Mouse (Mus musculus) heart, embryonic 15.5 days (tissue): ENCODE measurements at regions not wholly inside any gene's neighbourhood (a gene's known extent, or its start where the extent isn't known, plus 50 kb on each side); places are given as distances from the start of the nearest gene placed in this dataset.

Source experiments
- ATAC-seq: fragments of 200-750 bp; cut with Nextera tagmentation; replicated peaks from 2 replicates; pipeline ENCODE4 v1.8.0; 2017; ENCODE audit warnings: low read depth, moderate TSS enrichment; ENCODE audit not compliant: insufficient number of reproducible peaks, insufficient read depth, low FRiP score
- H3K27ac ChIP-seq: fragments of 300-500 bp; sonication (generic); 2 replicates; pipeline ENCODE4 v1.5.1; 2015; ENCODE audit warnings: mild to moderate bottlenecking, inconsistent platforms
- H3K27me3 ChIP-seq: fragments of 300-500 bp; sonication (generic); 2 replicates; pipeline ENCODE4 v1.6.1; 2015; ENCODE audit warnings: inconsistent platforms
- H3K36me3 ChIP-seq: fragments of 300-500 bp; sonication (generic); 2 replicates; pipeline ENCODE4 v1.6.1; 2015; ENCODE audit warnings: mild to moderate bottlenecking, inconsistent platforms
- H3K4me1 ChIP-seq: fragments of 300-500 bp; sonication (generic); replicated peaks from 2 replicates; pipeline ENCODE4 v1.6.1; 2015; ENCODE audit warnings: inconsistent platforms
- H3K4me2 ChIP-seq: fragments of 300-500 bp; sonication (generic); 2 replicates; pipeline ENCODE4 v1.6.1; 2015; ENCODE audit warnings: inconsistent platforms, mild to moderate bottlenecking, moderate library complexity
- H3K4me3 ChIP-seq: fragments of 300-500 bp; sonication (generic); 2 replicates; pipeline ENCODE4 v1.5.1; 2015; ENCODE audit warnings: mild to moderate bottlenecking, inconsistent platforms
- H3K9ac ChIP-seq: fragments of 300-500 bp; sonication (generic); 2 replicates; pipeline ENCODE4 v1.6.1; 2015; ENCODE audit warnings: mild to moderate bottlenecking, inconsistent platforms
- H3K9me3 ChIP-seq: fragments of 300-500 bp; sonication (generic); replicated peaks from 2 replicates; pipeline ENCODE4 v1.6.1; 2016; ENCODE audit warnings: inconsistent platforms
- WGBS: fragments of 180-500 bp; shearing (Covaris S2); methylation state at CpG from one replicate; pipeline ENCODE4 v1.1.7; 2015; ENCODE audit warnings: mixed read lengths; 5-methylcytosine and 5-hydroxymethylcytosine counted together

DNA sequence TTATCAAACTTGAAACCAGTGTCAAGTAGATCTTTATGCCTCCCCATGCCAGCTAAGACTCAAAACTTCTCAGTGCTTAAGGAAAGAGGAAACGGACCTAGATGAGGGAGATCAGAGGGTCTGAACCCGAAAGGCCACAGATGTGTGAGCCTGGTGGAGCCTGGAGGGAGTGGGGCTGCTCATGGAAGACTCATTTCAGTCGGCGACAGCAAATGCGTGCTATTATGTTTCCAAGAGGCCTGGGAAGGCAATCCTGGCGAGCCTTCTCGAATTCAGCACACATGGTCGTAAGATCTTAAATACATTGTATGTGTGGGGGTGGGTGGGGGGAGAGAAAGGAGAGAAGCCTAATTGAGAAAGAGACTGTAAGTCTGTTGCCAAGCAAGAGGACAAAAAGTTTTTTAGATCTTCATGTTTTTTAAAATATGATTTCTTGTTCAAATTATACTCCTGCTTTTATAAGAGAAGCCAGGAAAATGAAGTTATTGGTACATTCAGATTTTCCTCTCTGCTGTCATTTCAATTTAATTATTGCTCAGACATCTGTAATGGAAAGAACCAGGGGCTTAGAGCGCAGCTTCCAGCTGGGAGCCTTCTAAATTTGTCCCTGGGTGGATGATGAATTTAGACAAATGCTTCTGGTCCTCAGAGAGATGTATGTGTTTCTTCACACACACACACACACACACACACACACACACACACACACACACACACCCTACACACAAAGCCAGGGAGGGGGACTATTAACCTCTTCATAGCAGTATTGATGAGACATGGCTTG, 153.5 kb upstream of the Gas1 start:
- Histone ChIP-seq H3K4me3 (no peak overlapping the region), H3K27ac (no peak overlapping the region), H3K4me1 (no peaks in the 10 kb centered on the region), H3K9me3 (no peaks in the 10 kb centered on the region), H3K9ac (no peak overlapping the region), H3K27me3 (no peaks in the 10 kb centered on the region), H3K36me3 (no peaks in the 10 kb centered on the region), H3K4me2 (no peak overlapping the region)
- ATAC-seq: no peak
- 67% methylated on average over 9 of the region's 9 CpGs for WGBS

DNA sequence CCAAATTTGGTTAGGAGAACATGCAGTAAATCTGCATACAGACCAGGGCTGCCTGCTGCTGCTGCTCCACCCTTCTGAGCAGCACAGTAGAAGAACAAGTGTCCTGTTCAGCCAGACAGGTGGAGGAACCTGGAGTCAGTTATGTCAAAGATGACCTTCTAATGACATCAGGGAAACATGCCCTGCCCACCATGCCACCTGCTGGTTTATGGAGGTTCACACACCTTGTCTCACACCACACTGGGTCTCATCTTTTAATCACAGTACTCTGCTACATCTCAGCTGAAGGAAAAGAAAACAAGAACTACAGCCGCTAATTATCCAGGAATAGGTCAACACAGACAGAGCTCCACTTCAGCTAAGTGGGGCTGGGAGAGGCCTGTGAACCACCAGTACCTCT, 159.0 kb upstream of the Gas1 start:
- no peak overlapping the region for H3K9ac ChIP-seq
- ATAC-seq: no peak
- no peaks in the 10 kb centered on the region for H3K27me3 ChIP-seq
- H3K9me3 ChIP-seq: no peaks in the 10 kb centered on the region
- no peak overlapping the region for H3K4me3 ChIP-seq
- peaks cover 8% of the 10 kb centered on the region for H3K4me1 ChIP-seq
- no peak overlapping the region for H3K27ac ChIP-seq
- no peak overlapping the region for H3K4me2 ChIP-seq
- 26% methylated on average over 1 of the region's 1 CpGs for WGBS
- H3K36me3 ChIP-seq: no peaks in the 10 kb centered on the region

DNA sequence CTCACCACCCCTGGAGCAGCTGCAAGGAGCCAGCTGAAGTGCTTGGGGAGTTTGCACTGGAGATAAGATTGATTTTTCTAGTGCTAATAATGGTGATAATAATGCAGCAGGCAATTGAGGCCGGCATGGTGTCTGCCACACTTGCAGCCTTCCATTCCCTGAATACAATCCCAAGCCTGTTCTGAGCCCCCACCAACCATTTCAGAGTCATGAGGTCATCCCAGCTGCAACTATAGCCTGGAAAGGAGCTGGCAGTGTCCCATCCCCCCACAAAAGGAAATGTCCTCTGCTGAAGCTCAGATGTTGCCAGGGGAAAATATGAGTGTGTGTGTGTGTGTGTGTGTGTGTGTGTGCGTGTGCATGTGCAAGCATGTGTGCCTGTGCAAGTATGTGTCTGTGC, 160.2 kb upstream of the Gas1 start:
- Histone ChIP-seq H3K4me3 (no peak overlapping the region), H3K4me1 (peaks cover 8% of the 10 kb centered on the region), H3K27me3 (no peaks in the 10 kb centered on the region), H3K4me2 (no peak overlapping the region), H3K27ac (no peak overlapping the region), H3K36me3 (no peaks in the 10 kb centered on the region), H3K9ac (no peak overlapping the region), H3K9me3 (no peaks in the 10 kb centered on the region)
- WGBS: 33% methylated on average over 2 of the region's 2 CpGs
- ATAC-seq: peak; percentile 69

DNA sequence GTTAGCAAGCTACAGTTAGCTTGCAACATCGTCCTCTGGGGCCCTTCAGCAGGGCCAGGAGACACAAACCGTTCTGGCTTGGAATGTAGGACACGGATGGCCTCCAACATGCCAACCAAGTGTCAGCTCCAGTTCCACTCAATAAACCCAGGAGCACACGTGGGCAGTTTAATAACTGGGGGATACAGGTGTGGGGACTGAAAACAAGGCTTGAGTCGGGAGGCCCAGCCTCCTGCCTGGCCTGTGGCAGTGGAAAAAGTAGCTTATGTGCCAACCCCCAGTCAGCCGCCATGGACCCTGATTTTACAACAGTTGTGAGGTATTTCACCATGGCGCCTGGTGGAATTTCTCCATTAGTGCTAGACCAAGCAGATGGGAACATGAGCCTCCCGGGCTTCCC, 160.9 kb upstream of the Gas1 start:
- Histone ChIP-seq H3K4me3 (no peak overlapping the region), H3K36me3 (no peaks in the 10 kb centered on the region), H3K4me1 (peaks cover 8% of the 10 kb centered on the region), H3K27me3 (no peaks in the 10 kb centered on the region), H3K27ac (no peak overlapping the region), H3K9ac (no peak overlapping the region), H3K9me3 (no peaks in the 10 kb centered on the region), H3K4me2 (no peak overlapping the region)
- 82% methylated on average over 8 of the region's 8 CpGs for WGBS
- ATAC-seq: no peak

DNA sequence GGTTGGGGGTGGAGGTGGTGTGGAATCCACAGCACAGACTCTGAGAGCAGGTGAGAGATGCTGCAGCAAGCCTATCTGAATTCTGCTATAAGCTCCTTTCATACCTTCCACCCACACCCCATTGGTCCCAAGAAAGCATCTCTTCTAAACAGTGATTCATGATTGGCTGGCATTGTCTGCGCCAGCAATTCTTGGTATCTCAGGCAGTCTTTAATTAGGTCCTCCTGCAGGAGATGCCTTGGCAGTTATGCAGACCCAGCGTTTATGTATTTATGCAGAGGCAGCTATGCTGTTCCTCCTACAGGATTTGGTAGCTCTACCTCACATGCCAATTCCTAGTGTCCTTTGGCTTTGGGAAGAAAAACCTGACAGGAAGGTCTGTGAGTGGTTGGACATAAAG, 162.9 kb upstream of the Gas1 start:
- no peak overlapping the region for H3K9ac ChIP-seq
- H3K36me3 ChIP-seq: no peaks in the 10 kb centered on the region
- no peak overlapping the region for H3K27ac ChIP-seq
- H3K4me1 ChIP-seq: peaks cover 8% of the 10 kb centered on the region
- H3K4me3 ChIP-seq: no peak overlapping the region
- no peak overlapping the region for H3K4me2 ChIP-seq
- WGBS: 75% methylated on average over 2 of the region's 2 CpGs
- H3K9me3 ChIP-seq: no peaks in the 10 kb centered on the region
- no peak for ATAC-seq
- H3K27me3 ChIP-seq: no peaks in the 10 kb centered on the region

DNA sequence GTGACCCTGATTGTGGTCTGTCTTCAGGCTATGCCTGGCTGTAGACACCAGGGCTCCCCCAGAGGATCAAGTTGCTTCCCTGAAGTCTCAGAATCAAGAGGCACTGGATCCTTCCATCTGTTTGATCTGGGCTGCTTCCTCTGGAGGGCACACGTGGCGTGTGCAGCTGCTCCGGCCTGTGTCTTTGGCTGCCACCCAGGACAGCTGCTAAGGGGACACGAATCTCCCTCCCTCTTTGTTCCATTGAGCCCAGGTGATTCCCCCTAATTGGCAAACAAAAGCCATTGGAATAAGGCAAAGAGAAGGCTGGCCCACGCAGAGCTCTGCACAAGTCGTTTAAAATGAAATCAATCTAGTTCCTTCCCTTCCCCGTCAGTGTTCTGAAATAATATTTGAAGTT, 170.7 kb upstream of the Gas1 start:
- Histone ChIP-seq H3K27me3 (no peaks in the 10 kb centered on the region), H3K4me2 (no peak overlapping the region), H3K4me1 (peaks cover 6% of the 10 kb centered on the region), H3K36me3 (no peaks in the 10 kb centered on the region), H3K9ac (no peak overlapping the region), H3K9me3 (no peaks in the 10 kb centered on the region), H3K27ac (no peak overlapping the region), H3K4me3 (no peak overlapping the region)
- no peak for ATAC-seq
- WGBS: 41% methylated on average over 7 of the region's 7 CpGs

DNA sequence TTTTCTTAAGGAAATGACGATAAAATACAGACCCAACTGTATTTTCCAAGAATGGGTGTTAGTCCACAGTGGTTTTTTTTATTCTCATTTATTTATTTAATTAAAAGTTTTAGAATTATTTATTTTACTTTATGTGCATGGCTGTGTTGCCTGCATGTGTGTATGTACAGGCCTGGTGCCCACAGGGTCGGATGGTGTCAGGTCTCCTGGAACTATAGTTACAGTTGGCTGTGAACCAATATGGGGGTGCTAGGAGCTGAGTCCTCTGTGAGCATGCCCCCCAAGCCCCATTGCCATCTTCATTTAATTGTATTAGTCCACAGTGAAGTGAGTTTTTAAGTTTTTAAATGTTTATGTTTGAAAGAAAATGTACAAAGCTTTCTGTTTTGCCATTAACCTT, 171.3 kb upstream of the Gas1 start:
- H3K9ac ChIP-seq: no peak overlapping the region
- no peak overlapping the region for H3K4me2 ChIP-seq
- 74% methylated on average over 2 of the region's 2 CpGs for WGBS
- peaks cover 6% of the 10 kb centered on the region for H3K4me1 ChIP-seq
- H3K4me3 ChIP-seq: no peak overlapping the region
- no peak for ATAC-seq
- H3K9me3 ChIP-seq: no peaks in the 10 kb centered on the region
- no peaks in the 10 kb centered on the region for H3K27me3 ChIP-seq
- no peak overlapping the region for H3K27ac ChIP-seq
- H3K36me3 ChIP-seq: no peaks in the 10 kb centered on the region

DNA sequence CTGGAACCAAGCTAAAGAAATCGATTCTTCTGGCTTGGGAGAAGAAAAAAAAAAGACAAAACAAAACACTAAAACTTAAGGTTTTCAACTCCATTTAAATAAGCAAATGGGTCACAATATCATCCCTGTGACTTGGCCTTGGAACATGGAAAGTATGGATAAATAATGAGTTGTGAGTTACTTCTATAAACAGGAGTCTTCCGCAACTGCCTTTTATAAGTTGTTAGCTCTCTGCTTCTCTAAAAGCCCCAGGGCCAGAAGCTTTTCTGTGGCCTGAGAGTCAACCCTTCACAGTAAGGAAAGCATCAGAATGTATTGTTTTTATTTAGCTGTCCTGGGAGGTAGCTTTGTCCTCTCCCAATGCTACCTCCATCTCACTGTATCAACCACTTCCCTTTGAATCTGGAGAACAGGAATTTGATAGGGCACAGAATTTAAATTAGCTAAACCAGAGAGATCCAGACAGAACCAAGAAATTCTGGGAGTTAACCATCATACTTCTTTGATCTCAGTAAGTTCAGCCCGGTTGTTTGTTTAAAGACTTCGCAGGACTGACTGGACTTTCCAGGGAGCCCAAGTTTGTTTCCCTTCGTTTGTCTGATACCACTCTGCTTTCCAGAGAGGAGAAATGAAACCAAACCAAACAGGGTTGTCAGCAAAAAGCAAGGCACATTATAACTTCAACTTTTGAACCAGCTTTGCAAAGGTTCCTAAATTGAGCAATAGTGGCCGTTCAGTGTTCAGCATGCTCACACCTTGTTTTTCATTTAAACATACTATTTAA, 178.7 kb upstream of the Gas1 start:
- H3K27ac ChIP-seq: no peak overlapping the region
- no peak overlapping the region for H3K9ac ChIP-seq
- H3K4me1 ChIP-seq: peaks cover 6% of the 10 kb centered on the region
- no peak for ATAC-seq
- 56% methylated on average over 6 of the region's 6 CpGs for WGBS
- H3K9me3 ChIP-seq: no peaks in the 10 kb centered on the region
- no peak overlapping the region for H3K4me2 ChIP-seq
- no peaks in the 10 kb centered on the region for H3K36me3 ChIP-seq
- H3K27me3 ChIP-seq: no peaks in the 10 kb centered on the region
- H3K4me3 ChIP-seq: no peak overlapping the region

DNA sequence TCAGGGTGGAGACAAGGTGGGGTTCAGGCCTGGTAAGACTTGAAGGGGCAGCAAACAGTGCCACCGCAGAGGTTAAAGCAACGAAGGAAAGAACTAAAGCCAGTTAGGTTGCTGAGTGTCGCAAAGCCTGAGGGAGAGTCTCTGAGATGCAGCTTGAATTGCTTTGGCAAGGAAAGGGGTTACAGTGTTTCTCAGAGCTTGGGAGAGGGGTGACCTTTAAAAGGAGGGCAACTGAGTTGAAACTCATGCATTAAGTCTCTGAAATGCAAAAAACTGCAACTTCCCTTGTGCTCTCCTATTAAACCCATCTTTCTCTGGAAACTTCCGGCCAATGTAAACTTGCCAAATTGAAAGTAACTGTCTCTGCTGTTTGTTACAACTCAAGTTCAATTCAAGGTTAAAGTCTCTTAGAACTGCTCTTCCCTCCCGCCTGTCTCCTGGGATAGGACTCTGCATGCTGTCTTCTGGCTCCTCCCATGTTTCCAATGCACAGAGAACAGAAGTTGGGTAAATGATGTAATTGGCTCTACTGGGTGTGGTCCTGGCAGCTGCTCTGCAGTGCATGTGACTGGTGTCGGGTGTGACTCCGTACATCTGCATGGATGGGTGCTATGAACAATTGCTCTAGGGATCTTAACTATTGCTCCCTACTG, 181.4 kb upstream of the Gas1 start:
- Histone ChIP-seq H3K4me3 (no peak overlapping the region), H3K4me1 (peaks cover 6% of the 10 kb centered on the region), H3K4me2 (no peak overlapping the region), H3K27me3 (no peaks in the 10 kb centered on the region), H3K9me3 (no peaks in the 10 kb centered on the region), H3K36me3 (no peaks in the 10 kb centered on the region), H3K9ac (no peak overlapping the region), H3K27ac (no peak overlapping the region; the same call in 1 of the 2 replicates)
- 68% methylated on average over 7 of the region's 7 CpGs for WGBS
- ATAC-seq: peak; percentile 64

DNA sequence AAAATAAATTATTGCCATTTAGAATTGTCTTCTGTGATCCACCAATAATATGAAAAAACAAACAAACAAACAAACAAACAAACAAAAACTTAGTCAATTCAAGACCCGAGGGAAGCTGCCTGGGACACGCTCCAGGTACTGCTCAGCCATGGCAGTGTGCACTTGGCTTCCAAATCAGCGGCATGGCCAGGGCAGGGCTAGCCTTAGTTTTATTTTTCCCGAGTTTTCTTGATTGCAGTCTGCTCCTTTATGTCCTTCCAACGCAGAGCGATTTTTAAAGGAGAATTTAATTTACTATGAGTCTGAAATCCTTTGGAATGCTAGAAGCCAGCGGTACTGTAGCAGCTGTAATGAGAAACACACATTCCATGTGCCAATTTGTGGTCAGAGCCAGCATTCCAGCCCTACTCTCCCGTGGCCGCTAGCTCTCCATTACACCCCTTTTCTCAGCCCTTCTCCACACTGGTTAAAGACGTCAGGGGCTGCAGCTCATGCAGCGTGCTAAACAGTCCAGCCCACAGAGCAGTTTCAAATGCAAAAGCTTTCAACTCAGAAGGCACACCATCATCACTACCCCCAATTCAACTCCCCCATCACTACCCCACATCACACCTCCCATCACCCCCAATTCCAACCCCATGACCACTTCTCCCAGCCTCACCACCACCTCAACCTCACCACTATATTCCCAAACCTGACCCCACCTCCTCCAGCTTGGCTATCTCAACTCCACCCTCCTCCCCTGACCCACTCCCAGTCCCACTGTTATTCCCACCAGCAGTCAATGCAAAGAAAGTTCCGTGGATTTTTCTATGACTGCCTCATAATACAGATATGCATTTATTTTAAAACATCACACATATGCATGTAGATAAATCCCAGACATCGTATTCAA, 187.9 kb upstream of the Gas1 start:
- Histone ChIP-seq H3K4me2 (no peak overlapping the region), H3K27ac (no peak overlapping the region), H3K27me3 (no peaks in the 10 kb centered on the region), H3K36me3 (no peaks in the 10 kb centered on the region), H3K9ac (no peak overlapping the region), H3K9me3 (no peaks in the 10 kb centered on the region), H3K4me1 (no peaks in the 10 kb centered on the region), H3K4me3 (no peak overlapping the region)
- WGBS: 41% methylated on average over 13 of the region's 13 CpGs
- ATAC-seq: no peak

DNA sequence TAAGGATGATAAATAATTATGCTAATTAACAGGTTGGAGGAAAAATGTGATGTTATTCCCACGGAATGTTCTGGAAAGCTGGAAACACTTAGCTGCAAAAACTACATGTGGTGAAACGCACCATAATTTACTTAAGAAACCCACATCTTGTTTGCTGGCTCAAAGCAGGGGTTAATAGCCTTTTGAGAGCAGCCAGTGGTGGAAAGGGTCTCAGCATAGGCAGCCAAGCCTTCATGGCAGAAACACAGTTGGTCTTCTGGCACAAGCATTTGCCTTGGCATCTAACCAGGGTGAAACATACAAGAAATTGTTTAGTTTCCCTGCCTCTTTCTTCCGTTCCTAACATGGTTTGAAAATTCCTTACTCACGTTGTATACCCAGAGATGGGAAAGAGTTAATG, 192.1 kb upstream of the Gas1 start:
- WGBS: 78% methylated on average over 4 of the region's 4 CpGs
- Histone ChIP-seq H3K9ac (no peak overlapping the region), H3K4me3 (no peak overlapping the region), H3K4me1 (no peaks in the 10 kb centered on the region), H3K27me3 (no peaks in the 10 kb centered on the region), H3K9me3 (no peaks in the 10 kb centered on the region), H3K4me2 (no peak overlapping the region), H3K27ac (no peak overlapping the region), H3K36me3 (no peaks in the 10 kb centered on the region)
- no peak for ATAC-seq
